Mouse (Mus musculus) CH12.LX (cell line): ENCODE measurements around the gene Reg3b. TPM values are rescaled to one million over a fixed set of nuclear protein-coding genes. Genes with fewer than 3 reads are reported as not detected.

Experiments
- DNase-seq: peaks from one replicate; pipeline ENCODE4 v3.0.0-alpha.2; 2013; ENCODE audit errors: extremely low read depth
- H3K27ac ChIP-seq: 2 replicates; pipeline ENCODE4 v1.5.1; 2012; ENCODE audit warnings: low read depth, mild to moderate bottlenecking, control low read depth, moderate library complexity; ENCODE audit not compliant: insufficient read depth
- H3K27me3 ChIP-seq: replicated peaks from 2 replicates; pipeline ENCODE3; 2012; ENCODE audit warnings: inconsistent platforms
- H3K36me3 ChIP-seq, 2 experiments: replicated peaks in 1 of 2; 2 replicates each; pipeline versions ENCODE3 to v1.6.1; 2012; ENCODE audit warnings: inconsistent platforms in 1 of 2, low read length in 1 of 2, mild to moderate bottlenecking in 1 of 2, mixed read lengths in 1 of 2, moderate library complexity in 1 of 2; ENCODE audit not compliant: control insufficient read depth in 1 of 2, insufficient read depth in 1 of 2
- H3K4me1 ChIP-seq, 2 experiments: 2 replicates each; pipeline ENCODE4 v1.6.1; 2012; ENCODE audit warnings: inconsistent platforms in 1 of 2, moderate library complexity in 1 of 2; ENCODE audit not compliant: insufficient read depth in 2 of 2, control insufficient read depth in 1 of 2
- H3K4me2 ChIP-seq: 2 replicates; pipeline ENCODE4 v1.6.1; 2012; ENCODE audit warnings: low read depth, mild to moderate bottlenecking, control low read depth; ENCODE audit not compliant: poor library complexity, insufficient read depth, severe bottlenecking
- H3K4me3 ChIP-seq, 3 experiments: fragments of 150-350 bp in 1 of 3; sonication (generic) in 1 of 3; replicated peaks in 1 of 3; 2 replicates each; pipeline versions ENCODE3 to v1.5.1; 2011 to 2012; ENCODE audit warnings: low read depth in 2 of 3, low read length in 2 of 3, mild to moderate bottlenecking in 2 of 3, moderate library complexity in 2 of 3, control low read depth in 1 of 3, improper control_type of control experiment in 1 of 3, inconsistent platforms in 1 of 3, mixed read lengths in 1 of 3; ENCODE audit not compliant: poor library complexity in 1 of 3
- H3K79me2 ChIP-seq: replicated peaks from 2 replicates; pipeline ENCODE4 v1.6.1; 2012; ENCODE audit warnings: mild to moderate bottlenecking, moderate library complexity; ENCODE audit not compliant: control insufficient read depth, poor library complexity, insufficient read depth, severe bottlenecking; ENCODE audit errors: extremely low read depth
- H3K9ac ChIP-seq: 2 replicates; pipeline ENCODE4 v1.6.1; 2012; ENCODE audit warnings: low read depth, mild to moderate bottlenecking, control low read depth, moderate library complexity; ENCODE audit not compliant: insufficient read depth
- H3K9me3 ChIP-seq: replicated peaks from 2 replicates; pipeline ENCODE3; 2012; ENCODE audit warnings: low read length, inconsistent platforms, mixed read lengths
- BHLHE40 ChIP-seq: IDR thresholded peaks from 2 replicates; pipeline ENCODE4 v1.6.1; 2011; ENCODE audit warnings: mild to moderate bottlenecking, low read depth, low read length, improper control_type of control experiment
- CHD2 ChIP-seq: IDR thresholded peaks from 2 replicates; pipeline ENCODE4 v1.6.1; 2011; ENCODE audit warnings: low read length, improper control_type of control experiment
- CTCF ChIP-seq, 2 experiments: IDR thresholded peaks in 1 of 2; conservative IDR thresholded peaks in 1 of 2; 2 replicates each; pipeline ENCODE4 v1.5.1; 2011 to 2012; ENCODE audit warnings: low read depth in 2 of 2, low read length in 2 of 2, improper control_type of control experiment in 1 of 2, inconsistent platforms in 1 of 2, mild to moderate bottlenecking in 1 of 2, moderate library complexity in 1 of 2
- E2F4 ChIP-seq: IDR thresholded peaks from 2 replicates; pipeline ENCODE4 v1.6.1; 2011; ENCODE audit warnings: low read depth, low read length, improper control_type of control experiment; ENCODE audit not compliant: insufficient replicate concordance
- EP300 ChIP-seq: IDR thresholded peaks from 2 replicates; pipeline ENCODE4 v1.6.1; 2011; ENCODE audit warnings: low read length, improper control_type of control experiment
- ETS1 ChIP-seq: conservative IDR thresholded peaks from 2 replicates; pipeline ENCODE4 v1.6.1; 2012; ENCODE audit warnings: low read depth, mild to moderate bottlenecking, inconsistent platforms, low read length, improper control_type of control experiment, moderate library complexity
- GABPA ChIP-seq: IDR thresholded peaks from 2 replicates; pipeline ENCODE4 v1.6.1; 2012; ENCODE audit warnings: low read depth, low read length, improper control_type of control experiment, inconsistent platforms; ENCODE audit not compliant: insufficient replicate concordance
- HCFC1 ChIP-seq: IDR thresholded peaks from 2 replicates; pipeline ENCODE4 v1.6.1; 2012; ENCODE audit warnings: low read depth, mild to moderate bottlenecking, inconsistent platforms, low read length, improper control_type of control experiment
- IRF4 ChIP-seq: IDR thresholded peaks from 2 replicates; pipeline ENCODE4 v1.6.1; 2014; ENCODE audit warnings: low read depth, mild to moderate bottlenecking, inconsistent platforms, low read length, improper control_type of control experiment
- JUN ChIP-seq: IDR thresholded peaks from 2 replicates; pipeline ENCODE4 v1.6.1; 2011; ENCODE audit warnings: low read depth, mild to moderate bottlenecking, low read length, improper control_type of control experiment, moderate library complexity; ENCODE audit not compliant: insufficient read depth
- MAZ ChIP-seq: IDR thresholded peaks from 2 replicates; pipeline ENCODE4 v1.6.1; 2012; ENCODE audit warnings: low read depth, mild to moderate bottlenecking, inconsistent platforms, low read length, improper control_type of control experiment, moderate library complexity
- MEF2A ChIP-seq: IDR thresholded peaks from 2 replicates; pipeline ENCODE4 v1.6.1; 2014; ENCODE audit warnings: low read depth, mild to moderate bottlenecking, inconsistent platforms, low read length, improper control_type of control experiment, borderline replicate concordance
- MXI1 ChIP-seq: IDR thresholded peaks from 2 replicates; pipeline ENCODE4 v1.6.1; 2011; ENCODE audit warnings: mild to moderate bottlenecking, low read depth, low read length, improper control_type of control experiment
- NELFE ChIP-seq: IDR thresholded peaks from 2 replicates; pipeline ENCODE4 v1.6.1; 2011; ENCODE audit warnings: low read depth, low read length, improper control_type of control experiment
- POLR2AphosphoS2 ChIP-seq: IDR thresholded peaks from 2 replicates; pipeline ENCODE4 v1.6.1; 2011; ENCODE audit warnings: low read depth, low read length, improper control_type of control experiment
- RAD21 ChIP-seq: IDR thresholded peaks from 2 replicates; pipeline ENCODE4 v1.6.1; 2011; ENCODE audit warnings: low read depth, mild to moderate bottlenecking, low read length, improper control_type of control experiment, moderate library complexity
- SIN3A ChIP-seq: IDR thresholded peaks from 2 replicates; pipeline ENCODE4 v1.6.1; 2012; ENCODE audit warnings: low read length, improper control_type of control experiment, inconsistent platforms
- SMC3 ChIP-seq: IDR thresholded peaks from 2 replicates; pipeline ENCODE4 v1.6.1; 2011; ENCODE audit warnings: low read depth, low read length, improper control_type of control experiment
- TBP ChIP-seq: conservative IDR thresholded peaks from 2 replicates; pipeline ENCODE4 v1.6.1; 2011; ENCODE audit warnings: low read depth, low read length, improper control_type of control experiment
- USF2 ChIP-seq: conservative IDR thresholded peaks from 2 replicates; pipeline ENCODE4 v1.6.1; 2011; ENCODE audit warnings: low read depth, low read length, improper control_type of control experiment
- ZC3H11A ChIP-seq: IDR thresholded peaks from 2 replicates; pipeline ENCODE4 v1.6.1; 2012; ENCODE audit warnings: low read depth, mild to moderate bottlenecking, inconsistent platforms, low read length, improper control_type of control experiment
- ZNF384 ChIP-seq: IDR thresholded peaks from 2 replicates; pipeline ENCODE4 v1.6.1; 2012; ENCODE audit warnings: low read depth, low read length, improper control_type of control experiment, inconsistent platforms
- dilution Hi-C: fragments of 300-500 bp; cut with MboI; formaldehyde crosslinking; loops from 2 replicates; pipeline ENCODE4 v1.14.3; 2020; ENCODE audit warnings: low sequenced_read_pairs; ENCODE audit not compliant: extremely low pct_unique_long_range_greater_than_20kb, extremely low pct_ligation_motif_present
- in situ Hi-C: fragments of 300-500 bp; cut with MboI; formaldehyde crosslinking; loops from 3 replicates; pipeline ENCODE4 v1.14.3; 2019; ENCODE audit warnings: low sequenced_read_pairs, low pct_ligation_motif_present, low pct_unique_long_range_greater_than_20kb, mixed read lengths
- polyA plus RNA-seq: library from polyadenylated mRNA; unstranded; fragments of >175 nt; gene quantifications from 2 replicates; pipeline ENCODE4 v1.2.1, GENCODE M21; 2012; ENCODE audit warnings: low read depth; ENCODE audit not compliant: insufficient read length
- total RNA-seq, 2 experiments: library from RNA; depleted of rRNA; stranded (reverse); fragments of 300-350 nt in 1 of 2; fragments of >200 nt in 1 of 2; gene quantifications; 2 replicates each; pipeline ENCODE4 v1.2.3; 2012 to 2014

Gene Reg3b
- total and polyA plus RNA-seq, 3 experiments, result not detected

DNA sequence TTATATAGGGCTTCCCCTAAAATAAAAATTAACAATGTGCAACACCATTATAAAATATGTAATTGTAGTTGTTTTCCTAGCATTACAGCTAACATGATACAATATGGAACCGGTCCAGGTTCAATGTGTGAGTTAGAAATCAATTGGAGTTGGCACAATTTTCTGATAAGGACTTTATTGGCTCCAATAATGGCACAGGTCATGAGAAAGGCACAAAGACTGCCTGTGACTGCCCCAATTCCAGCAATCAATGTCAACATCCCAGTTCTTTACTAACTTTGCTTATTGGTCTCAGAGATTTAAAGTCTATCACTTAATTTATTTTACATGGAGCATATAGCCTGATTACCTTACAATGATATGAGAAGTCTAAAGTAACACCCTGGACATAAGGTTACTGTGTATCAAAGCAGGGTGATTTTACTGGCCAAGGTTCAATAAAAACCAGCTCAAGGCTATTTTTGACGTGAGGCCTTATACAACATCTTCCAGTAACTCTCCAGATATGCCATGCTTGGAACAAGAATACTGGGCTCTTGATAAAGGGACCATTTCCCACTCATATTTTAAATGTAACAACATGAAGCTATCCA lies 8.4 kb upstream of the Reg3b start:
- no peak for DNase-seq
- H3K9ac ChIP-seq, result no peak overlapping the region
- peaks cover 12% of the 10 kb centered on the region for H3K9me3 ChIP-seq
- TF ChIP-seq POLR2AphosphoS2 (no peak), BHLHE40 (no peak), TBP (no peak), RAD21 (no peak), MXI1 (no peak), E2F4 (no peak), USF2 (no peak), HCFC1 (no peak), JUN (no peak), MAZ (no peak), CHD2 (no peak), ZC3H11A (no peak), CTCF (conservative IDR thresholded peaks at IDR 0.05 in 1 of 2, IDR thresholded peaks at IDR 0.05 in 1 of 2; ENCODE audit: low read depth in 2 of 2, low read length in 2 of 2) (no peak), MEF2A (no peak), SIN3A (no peak), IRF4 (no peak), EP300 (no peak), SMC3 (no peak), GABPA (no peak)
- dilution Hi-C loops (no loop called here), in situ Hi-C loops (no loop called here)
- no peaks in the 10 kb centered on the region for H3K4me1 ChIP-seq
- no peaks in the 10 kb centered on the region for H3K36me3 ChIP-seq
- no peaks in the 10 kb centered on the region for H3K79me2 ChIP-seq
- no peak overlapping the region for H3K4me3 ChIP-seq
- no peak overlapping the region for H3K27ac ChIP-seq
- H3K4me2 ChIP-seq, result no peak overlapping the region
- no peaks in the 10 kb centered on the region for H3K27me3 ChIP-seq

DNA sequence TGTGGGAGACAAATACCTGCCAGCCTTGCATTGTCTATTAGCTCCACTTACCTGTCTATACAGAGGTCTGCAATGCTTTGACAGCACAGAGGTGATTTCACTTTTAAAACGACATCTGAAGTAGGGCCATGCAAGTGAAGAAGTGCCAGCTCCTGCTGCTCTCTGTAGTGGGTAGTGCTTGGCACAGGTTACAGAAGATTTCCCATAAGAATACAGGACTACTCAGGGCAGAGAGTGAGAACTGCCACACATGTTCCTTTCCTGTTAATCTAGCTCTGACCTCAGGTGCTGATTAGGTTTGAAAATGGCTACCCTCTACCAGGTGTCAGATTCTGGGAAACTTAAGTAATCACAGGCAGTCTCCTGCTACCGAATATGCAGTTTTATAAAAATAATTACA lies 8.3 kb downstream of the Reg3b start, which contains the start of gene Reg3d:
Reg3d (minus strand) TSS at position 101 of the 400 bp plus-strand sequence.
- Histone ChIP-seq H3K4me2 (no peak within 1 kb of the TSS), H3K79me2 (no peaks in the 10 kb centered on the region), H3K9me3 (peaks cover 69% of the 10 kb centered on the region), H3K27me3 (no peaks in the 10 kb centered on the region), H3K36me3 (no peaks in the 10 kb centered on the region), H3K9ac (no peak within 1 kb of the TSS), H3K27ac (no peak within 1 kb of the TSS), H3K4me1 (no peaks in the 10 kb centered on the region), H3K4me3 (no peak within 1 kb of the TSS)
- TF ChIP-seq NELFE, result no peak
- no peak for TF ChIP-seq ETS1
- no peak for TF ChIP-seq JUN
- TF ChIP-seq ZNF384, result no peak
- in situ Hi-C loops (no loop called here), dilution Hi-C loops (no loop called here)
- no peak for DNase-seq
